Mouse (Mus musculus) stomach, embryonic 16.5 days (tissue): Measurements from ENCODE around the gene Nek10. TPM values are rescaled to one million over a fixed set of nuclear protein-coding genes. Genes with fewer than 3 reads are reported as not detected.
A peak's percentile ranks its signal among the peaks of the same experiment; 100 is the strongest.

Source experiments
- ATAC-seq: fragments of 200-750 bp; cut with Nextera tagmentation; 2 replicates; pipeline ENCODE4 v1.8.0; 2017; ENCODE audit warnings: moderate number of reproducible peaks, moderate TSS enrichment; ENCODE audit not compliant: insufficient read depth, low FRiP score
- H3K27ac ChIP-seq: fragments of 300-500 bp; sonication (generic); 2 replicates; pipeline ENCODE4 v1.5.1; 2014; ENCODE audit warnings: low read length
- H3K27me3 ChIP-seq: fragments of 300-500 bp; sonication (generic); 2 replicates; pipeline ENCODE4 v1.6.1; 2014; ENCODE audit warnings: low read length, control low read depth, mixed read lengths; ENCODE audit not compliant: control insufficient read depth, insufficient read depth
- H3K36me3 ChIP-seq: fragments of 300-500 bp; sonication (generic); 2 replicates; pipeline ENCODE4 v1.6.1; 2014; ENCODE audit warnings: low read length; ENCODE audit not compliant: control insufficient read depth, insufficient read depth
- H3K4me1 ChIP-seq: fragments of 300-500 bp; sonication (generic); 2 replicates; pipeline ENCODE4 v1.6.1; 2014; ENCODE audit warnings: low read length, control low read depth, mixed read lengths; ENCODE audit not compliant: control insufficient read depth, insufficient read depth
- H3K4me2 ChIP-seq: fragments of 300-500 bp; sonication (generic); 2 replicates; pipeline ENCODE4 v1.6.1; 2014; ENCODE audit warnings: low read depth, low read length, mixed read lengths
- H3K4me3 ChIP-seq: fragments of 300-500 bp; sonication (generic); replicated peaks from 2 replicates; pipeline ENCODE4 v1.5.1; 2014; ENCODE audit warnings: mild to moderate bottlenecking, low read length
- H3K9ac ChIP-seq: fragments of 300-500 bp; sonication (generic); 2 replicates; pipeline ENCODE4 v1.6.1; 2014; ENCODE audit warnings: low read length
- H3K9me3 ChIP-seq: fragments of 300-500 bp; sonication (generic); replicated peaks from 2 replicates; pipeline ENCODE4 v1.6.1; 2016; ENCODE audit warnings: low read length, control low read depth; ENCODE audit not compliant: control insufficient read depth
- WGBS: fragments of 180-500 bp; shearing (Covaris S2); extraction: QIAGEN DNeasy Blood & Tissue Kit; methylation state at CpG from one replicate; pipeline ENCODE4 v1.1.7; 2014; 5-methylcytosine and 5-hydroxymethylcytosine counted together
- polyA plus RNA-seq: library from polyadenylated mRNA; unstranded; fragments of >200 nt; fragmentation: Nextera tagmentation; extraction: Ambion mirVana; gene quantifications from 2 replicates; pipeline ENCODE4 v1.2.1, GENCODE M21; 2015

The Nek10 gene
- polyA plus RNA-seq, 1 experiment from 2014 or later, result 0.05 TPM

DNA sequence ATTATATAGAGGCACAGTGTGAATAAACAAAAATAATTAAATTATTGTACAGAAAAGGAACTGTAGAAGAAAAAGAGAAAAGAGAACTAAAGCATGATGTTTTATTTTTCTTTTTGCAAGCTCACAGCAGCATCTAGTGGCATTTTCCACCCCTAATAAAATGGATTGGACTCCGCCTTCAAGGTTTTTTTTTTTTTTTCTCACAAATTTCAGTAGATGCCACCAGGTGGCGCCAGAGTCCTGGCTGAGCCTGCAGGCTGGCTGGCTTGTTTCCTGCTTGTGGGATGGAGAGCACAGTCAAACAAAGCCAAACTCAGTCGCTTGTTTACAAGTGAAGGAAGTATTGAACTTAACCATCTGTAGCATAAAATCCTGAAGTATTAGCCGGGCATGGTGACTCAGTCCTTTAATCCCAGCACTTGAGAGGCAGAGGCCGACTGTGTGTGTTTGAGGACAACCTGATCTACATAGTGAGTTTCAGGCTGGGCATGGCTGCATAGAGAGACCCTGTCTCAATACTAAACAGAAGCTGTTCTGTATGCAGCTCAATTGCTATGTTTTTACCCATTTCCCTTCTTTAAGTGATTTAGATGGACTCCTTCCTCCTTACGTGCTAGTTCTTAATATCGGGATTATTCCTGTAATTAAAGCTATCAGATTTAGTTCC, 60.6 kb downstream of the Nek10 start:
- Histone ChIP-seq H3K4me2 (peak overlapping the region; percentile 13; the same call in 1 of the 2 replicates), H3K27ac (no peak overlapping the region), H3K36me3 (no peaks in the 10 kb centered on the region), H3K4me1 (no peaks in the 10 kb centered on the region), H3K9ac (no peak overlapping the region), H3K27me3 (no peaks in the 10 kb centered on the region), H3K9me3 (no peaks in the 10 kb centered on the region), H3K4me3 (no peak overlapping the region)
- 22% methylated on average over 7 of the region's 7 CpGs for WGBS
- peak; percentile 75; the same call in 1 of the 2 replicates for ATAC-seq

DNA sequence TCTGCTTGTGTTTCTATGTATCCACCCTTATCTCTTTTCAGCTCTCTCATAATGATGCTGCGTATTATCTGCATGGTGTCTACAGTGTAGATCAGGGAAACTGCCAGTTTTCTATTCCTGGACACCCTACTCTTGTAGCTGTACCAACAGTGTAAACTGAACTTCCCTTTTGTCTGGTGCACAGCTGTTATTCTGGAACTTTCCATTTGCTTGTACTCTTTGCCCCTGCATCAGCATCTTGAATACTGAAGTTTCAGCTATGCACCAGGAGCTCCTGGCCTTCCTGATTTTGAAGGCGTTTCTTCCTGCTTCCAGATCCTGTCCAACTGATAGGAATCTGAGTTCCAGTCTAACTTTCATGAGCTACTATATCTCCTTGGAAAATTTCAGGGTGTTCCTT, 66.0 kb downstream of the Nek10 start:
- Histone ChIP-seq H3K9ac (no peak overlapping the region), H3K36me3 (no peaks in the 10 kb centered on the region), H3K27ac (no peak overlapping the region), H3K27me3 (no peaks in the 10 kb centered on the region), H3K4me3 (no peak overlapping the region), H3K9me3 (no peaks in the 10 kb centered on the region), H3K4me2 (no peak overlapping the region), H3K4me1 (no peaks in the 10 kb centered on the region)
- ATAC-seq, result no peak
- 76% methylated on average over 2 of the region's 2 CpGs for WGBS

DNA sequence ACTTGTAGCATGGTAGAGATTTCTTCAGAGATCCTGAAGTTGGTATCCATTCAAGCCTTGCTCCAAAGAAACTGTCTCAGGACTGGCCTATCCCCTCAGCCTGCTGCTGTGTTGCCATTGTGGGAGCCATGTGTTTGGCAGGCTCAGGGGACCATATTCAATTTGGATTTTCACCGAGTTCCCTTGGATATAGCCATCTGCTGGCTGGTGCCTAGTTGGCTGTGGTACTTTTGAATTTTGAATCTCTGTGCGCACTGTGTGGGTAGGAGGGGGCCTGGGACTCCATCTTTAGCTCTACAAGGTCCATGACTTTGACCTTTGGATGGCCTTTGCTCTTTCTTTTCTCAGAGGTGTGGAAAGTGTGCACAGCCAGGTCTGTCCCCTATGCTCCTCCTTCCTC, 66.8 kb downstream of the Nek10 start:
- no peak overlapping the region for H3K27ac ChIP-seq
- ATAC-seq, result no peak
- H3K4me3 ChIP-seq, result no peak overlapping the region
- H3K27me3 ChIP-seq, result no peaks in the 10 kb centered on the region
- WGBS, result 88% methylated on average over 2 of the region's 2 CpGs
- no peaks in the 10 kb centered on the region for H3K9me3 ChIP-seq
- no peak overlapping the region for H3K9ac ChIP-seq
- no peak overlapping the region for H3K4me2 ChIP-seq
- H3K36me3 ChIP-seq, result no peaks in the 10 kb centered on the region
- no peaks in the 10 kb centered on the region for H3K4me1 ChIP-seq

DNA sequence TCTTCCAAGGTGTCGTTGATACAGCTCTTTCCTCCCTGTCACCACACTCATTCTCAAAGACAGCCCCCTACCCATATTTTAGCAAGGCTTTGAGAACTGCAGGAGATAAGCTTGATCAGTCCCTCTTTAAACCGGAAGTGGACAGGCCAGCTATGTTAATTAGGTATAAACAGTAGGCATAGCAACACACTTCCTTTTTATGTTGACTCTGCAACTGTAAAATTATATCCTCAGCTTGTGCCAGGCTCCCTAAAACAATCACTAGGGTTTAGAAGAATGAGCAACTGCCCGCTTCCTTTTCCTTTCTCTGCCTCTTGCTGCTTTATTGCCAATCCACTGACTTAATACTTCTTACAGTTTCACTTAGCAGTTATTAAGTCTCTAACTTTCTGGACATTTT, 67.2 kb downstream of the Nek10 start:
- WGBS, result 67% methylated on average over 3 of the region's 3 CpGs
- Histone ChIP-seq H3K4me3 (no peak overlapping the region), H3K4me1 (no peaks in the 10 kb centered on the region), H3K9me3 (no peaks in the 10 kb centered on the region), H3K4me2 (no peak overlapping the region), H3K27me3 (no peaks in the 10 kb centered on the region), H3K27ac (no peak overlapping the region), H3K9ac (no peak overlapping the region), H3K36me3 (no peaks in the 10 kb centered on the region)
- no peak for ATAC-seq

DNA sequence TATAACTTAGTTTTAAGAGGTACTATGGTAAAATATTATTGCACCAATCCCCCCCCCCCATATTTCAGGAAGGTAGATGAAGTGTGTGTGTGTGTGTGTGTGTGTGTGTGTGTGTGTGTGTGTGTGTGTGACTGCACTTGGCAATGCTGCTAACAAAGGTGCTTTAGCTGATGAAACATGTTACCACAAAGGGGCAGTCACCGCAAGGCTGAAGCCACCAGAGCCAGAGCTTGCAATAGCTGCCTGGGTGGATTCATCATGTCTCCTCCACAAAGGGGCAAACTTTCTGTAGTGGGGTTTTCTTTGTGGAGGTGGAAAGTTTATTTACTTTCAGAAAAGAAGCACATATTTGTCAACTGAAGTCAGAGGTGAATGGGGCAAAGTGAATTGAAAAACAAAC, 67.9 kb downstream of the Nek10 start:
- no peak for ATAC-seq

DNA sequence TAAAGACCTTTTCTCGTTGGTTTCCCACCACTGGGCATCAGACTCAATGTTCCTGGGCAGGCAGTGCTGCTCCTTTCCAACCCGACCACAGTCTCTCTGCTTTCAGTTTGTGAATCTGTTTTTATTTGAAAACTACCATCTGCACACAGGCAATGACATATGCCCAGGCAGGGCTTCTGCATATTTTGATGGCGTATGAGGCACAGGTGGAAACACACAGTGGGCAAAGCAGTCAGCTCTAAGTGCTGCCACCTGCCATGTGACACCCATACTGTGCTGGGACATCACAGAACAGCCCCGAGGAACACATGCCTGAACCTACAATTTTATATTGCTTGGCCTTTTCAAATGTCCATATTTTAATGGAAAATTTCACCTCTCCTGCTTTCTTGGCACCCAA, 68.5 kb downstream of the Nek10 start:
- no peak overlapping the region for H3K9ac ChIP-seq
- 73% methylated on average over 4 of the region's 4 CpGs for WGBS
- H3K27ac ChIP-seq, result no peak overlapping the region
- H3K4me3 ChIP-seq, result no peak overlapping the region
- H3K4me2 ChIP-seq, result no peak overlapping the region
- H3K4me1 ChIP-seq, result no peaks in the 10 kb centered on the region
- H3K36me3 ChIP-seq, result no peaks in the 10 kb centered on the region
- ATAC-seq, result no peak
- H3K9me3 ChIP-seq, result no peaks in the 10 kb centered on the region
- no peaks in the 10 kb centered on the region for H3K27me3 ChIP-seq

More for the DNA sequence above, 67.9 kb downstream of the Nek10 start:
- H3K27ac ChIP-seq, result no peak overlapping the region
- no peaks in the 10 kb centered on the region for H3K4me1 ChIP-seq
- no peak overlapping the region for H3K4me2 ChIP-seq
- WGBS, result 83% methylated on average over 1 of the region's 1 CpGs
- H3K36me3 ChIP-seq, result no peaks in the 10 kb centered on the region
- no peaks in the 10 kb centered on the region for H3K9me3 ChIP-seq
- H3K27me3 ChIP-seq, result no peaks in the 10 kb centered on the region
- H3K9ac ChIP-seq, result no peak overlapping the region
- H3K4me3 ChIP-seq, result no peak overlapping the region

DNA sequence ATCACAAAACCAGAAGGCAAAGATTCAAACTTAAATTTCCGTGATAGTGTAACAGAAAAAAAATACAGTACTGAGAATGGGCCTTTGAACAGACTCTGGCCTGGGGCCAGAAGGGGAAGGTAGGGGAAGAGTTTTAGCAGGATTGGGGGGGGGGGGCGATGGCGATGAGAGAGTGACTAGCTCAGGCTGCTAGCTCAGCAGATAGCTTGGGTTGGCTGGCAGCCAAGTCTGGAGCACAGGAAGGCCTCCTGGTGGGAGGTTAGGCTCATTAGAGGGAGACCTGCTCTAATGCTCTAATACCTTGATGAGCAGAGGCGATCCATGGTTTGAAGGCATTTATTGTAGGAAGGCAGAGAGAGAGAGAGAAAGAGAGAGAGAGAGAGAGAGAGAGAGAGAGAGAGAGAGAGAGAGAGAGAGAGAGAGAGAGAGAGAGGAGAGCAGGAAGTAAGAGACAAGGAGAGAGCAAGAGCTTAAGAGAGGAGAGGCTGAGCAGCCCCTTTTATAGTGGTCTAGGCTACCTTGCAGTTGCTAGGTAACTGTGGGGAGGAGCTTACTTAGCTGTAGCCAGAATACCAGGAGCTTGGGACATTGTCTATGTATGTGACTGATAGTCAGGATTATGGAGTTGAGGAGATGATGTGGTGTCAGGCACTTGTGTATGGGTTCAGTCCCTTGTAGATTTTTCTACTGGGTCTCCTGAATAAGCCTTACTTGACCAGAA, 90.9 kb downstream of the Nek10 start:
- 21% methylated on average over 4 of the region's 4 CpGs for WGBS
- Histone ChIP-seq H3K36me3 (no peaks in the 10 kb centered on the region), H3K4me1 (no peaks in the 10 kb centered on the region), H3K4me3 (no peak overlapping the region), H3K27me3 (no peaks in the 10 kb centered on the region), H3K9me3 (no peaks in the 10 kb centered on the region), H3K9ac (no peak overlapping the region), H3K27ac (no peak overlapping the region), H3K4me2 (no peak overlapping the region)
- ATAC-seq, result no peak

DNA sequence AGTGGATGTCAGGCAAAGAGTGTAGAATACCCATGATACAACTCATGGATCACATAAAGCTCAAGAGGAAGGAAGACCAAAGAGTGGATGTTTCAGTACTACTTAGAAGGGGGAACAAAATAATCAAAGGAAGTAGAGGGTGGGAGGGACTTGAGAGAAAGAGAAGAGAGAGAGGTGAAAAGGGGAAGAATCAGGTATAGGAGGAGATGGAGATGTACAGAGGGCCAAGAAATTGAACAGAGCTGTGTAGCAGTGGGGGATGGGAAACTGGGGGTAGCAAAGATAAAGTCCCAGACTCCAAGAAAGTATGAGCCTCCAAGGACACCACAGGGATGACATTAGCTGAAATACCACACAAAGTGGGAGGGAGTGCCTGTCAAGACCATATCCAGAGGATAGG, 91.6 kb downstream of the Nek10 start:
- H3K4me2 ChIP-seq, result no peak overlapping the region
- H3K27me3 ChIP-seq, result no peaks in the 10 kb centered on the region
- no peaks in the 10 kb centered on the region for H3K4me1 ChIP-seq
- H3K9ac ChIP-seq, result no peak overlapping the region
- no peak overlapping the region for H3K4me3 ChIP-seq
- no peak for ATAC-seq
- no peaks in the 10 kb centered on the region for H3K9me3 ChIP-seq
- H3K27ac ChIP-seq, result no peak overlapping the region
- H3K36me3 ChIP-seq, result no peaks in the 10 kb centered on the region

DNA sequence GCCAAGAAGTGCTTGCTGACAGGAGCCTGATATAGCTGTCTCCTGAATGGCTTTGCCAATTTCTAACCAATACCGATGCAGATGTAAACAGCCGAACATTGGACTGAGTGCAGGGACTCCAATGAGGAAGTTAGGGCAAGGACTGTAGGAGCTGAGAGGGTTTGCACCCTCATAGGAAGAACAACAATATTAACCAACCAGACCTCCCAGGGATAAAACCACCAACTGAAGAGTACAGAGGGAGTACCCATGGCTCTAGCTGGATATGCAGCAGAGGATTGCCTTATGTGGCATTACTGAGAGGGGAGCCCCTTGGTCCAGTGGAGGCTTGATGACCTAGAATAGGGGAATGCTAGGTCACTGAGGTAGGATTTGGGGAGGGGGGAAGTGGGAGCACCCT, 92.1 kb downstream of the Nek10 start:
- H3K4me1 ChIP-seq, result no peaks in the 10 kb centered on the region
- no peak overlapping the region for H3K9ac ChIP-seq
- WGBS, result 84% methylated on average over 2 of the region's 2 CpGs
- no peak overlapping the region for H3K27ac ChIP-seq
- no peak for ATAC-seq
- H3K27me3 ChIP-seq, result no peaks in the 10 kb centered on the region
- H3K9me3 ChIP-seq, result no peaks in the 10 kb centered on the region
- no peaks in the 10 kb centered on the region for H3K36me3 ChIP-seq
- H3K4me2 ChIP-seq, result no peak overlapping the region
- no peak overlapping the region for H3K4me3 ChIP-seq
